Mouse (Mus musculus): ENCODE measurements around the gene Ppp2r5c.

The Ppp2r5c gene

DNA sequence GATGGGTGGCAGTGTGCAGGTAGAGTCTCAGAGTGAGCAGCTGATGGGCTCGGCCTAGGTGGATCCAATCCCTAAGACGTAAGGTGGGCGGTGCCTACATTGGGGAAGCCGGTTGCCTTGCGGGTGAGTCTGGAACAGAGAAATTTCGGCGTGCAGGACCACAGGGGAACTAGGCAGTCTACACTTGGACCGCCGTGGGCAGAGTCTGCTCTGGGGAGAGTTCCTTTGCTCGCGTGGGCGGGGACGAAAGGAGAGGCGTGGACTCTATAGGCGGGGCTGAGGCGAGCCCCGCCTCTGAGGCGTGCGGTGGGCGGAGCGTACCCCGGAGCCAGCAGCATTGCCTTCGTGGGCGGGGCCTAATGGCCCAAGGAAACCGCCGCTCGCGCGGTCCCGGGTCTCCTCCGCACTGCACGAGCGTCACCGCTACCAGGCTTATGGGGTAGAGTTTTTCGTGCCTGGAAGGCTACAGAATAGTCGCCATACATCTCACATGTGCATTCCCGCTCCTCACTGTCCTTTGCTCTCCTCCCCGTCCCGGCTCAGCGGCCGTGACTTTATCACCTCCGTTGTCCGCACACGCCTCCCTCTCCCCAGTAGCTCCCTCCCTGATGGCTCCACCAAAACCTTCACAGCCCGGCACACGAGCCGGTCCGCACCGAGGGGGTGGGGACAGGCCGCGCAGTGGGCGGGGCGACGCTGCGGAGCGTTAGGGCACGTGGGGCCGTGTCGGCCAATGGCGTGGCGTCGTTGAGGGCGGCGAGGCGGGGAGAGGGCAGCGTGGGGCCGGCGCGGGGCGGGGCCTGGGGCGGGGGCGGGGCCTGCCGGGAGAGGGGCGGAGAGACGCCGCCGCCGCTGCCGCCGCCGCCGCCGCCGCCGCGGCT is at the start of gene Ppp2r5c:
TSS of gene Ppp2r5c (plus strand) at position 831 of the 881 bp plus-strand sequence.
- DNase-seq, result peak; percentile 95

DNA sequence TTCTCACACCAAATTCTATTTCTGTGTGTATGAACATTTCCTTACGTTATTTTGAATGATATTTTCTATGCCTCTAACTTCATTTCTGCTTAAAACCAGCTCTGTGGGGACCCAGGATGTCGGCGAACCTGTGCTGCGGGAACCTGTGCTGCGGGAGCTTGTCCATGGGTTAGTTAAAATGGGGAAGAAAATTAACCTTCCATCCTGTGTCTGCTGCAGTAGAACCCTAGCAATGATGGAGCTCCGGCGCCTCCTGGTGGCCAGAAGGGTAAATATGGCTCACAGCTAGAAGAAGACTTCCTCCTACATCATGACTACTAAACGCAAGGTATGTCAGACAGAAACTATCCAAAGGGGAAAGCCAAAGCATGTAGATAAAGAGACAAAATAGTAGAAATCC is 48.6 kb upstream of the Ppp2r5c start:
- DNase-seq, result peak; percentile 34

DNA sequence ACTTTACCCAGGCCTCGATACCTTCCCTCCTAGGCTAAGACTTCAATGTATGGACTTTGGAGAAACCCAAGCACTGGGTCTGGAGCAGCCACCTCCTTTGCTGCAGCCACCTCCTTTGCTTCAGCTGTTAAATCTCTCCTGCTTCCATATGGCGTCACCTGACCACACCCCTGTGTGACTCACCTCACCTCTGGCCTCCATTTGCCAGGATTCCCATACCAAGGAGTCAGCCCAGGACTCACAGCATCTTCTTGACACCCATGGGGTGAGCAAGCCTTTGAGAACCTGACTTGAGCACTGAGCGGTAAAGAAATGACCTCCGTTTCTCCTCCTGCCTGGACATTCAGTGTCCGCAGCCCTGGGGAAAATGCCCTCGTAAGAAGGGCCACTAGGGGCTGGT is 47.8 kb upstream of the Ppp2r5c start:
- no peak for DNase-seq

- no peak for DNase-seq
Measured at GRCm38 (mm10) chr12:110400936-110401335, 46.0 kb upstream of the Ppp2r5c start.

- no peak for DNase-seq
Measured at GRCm38 (mm10) chr12:110401871-110402270, 45.0 kb upstream of the Ppp2r5c start.

- DNase-seq, result no peak
Measured at GRCm38 (mm10) chr12:110416244-110416643, 30.7 kb upstream of the Ppp2r5c start.

GRCm38 (mm10) chr12:110417023-110417986 is 29.6 kb upstream of the Ppp2r5c start:
- DNase-seq, result no peak

DNA sequence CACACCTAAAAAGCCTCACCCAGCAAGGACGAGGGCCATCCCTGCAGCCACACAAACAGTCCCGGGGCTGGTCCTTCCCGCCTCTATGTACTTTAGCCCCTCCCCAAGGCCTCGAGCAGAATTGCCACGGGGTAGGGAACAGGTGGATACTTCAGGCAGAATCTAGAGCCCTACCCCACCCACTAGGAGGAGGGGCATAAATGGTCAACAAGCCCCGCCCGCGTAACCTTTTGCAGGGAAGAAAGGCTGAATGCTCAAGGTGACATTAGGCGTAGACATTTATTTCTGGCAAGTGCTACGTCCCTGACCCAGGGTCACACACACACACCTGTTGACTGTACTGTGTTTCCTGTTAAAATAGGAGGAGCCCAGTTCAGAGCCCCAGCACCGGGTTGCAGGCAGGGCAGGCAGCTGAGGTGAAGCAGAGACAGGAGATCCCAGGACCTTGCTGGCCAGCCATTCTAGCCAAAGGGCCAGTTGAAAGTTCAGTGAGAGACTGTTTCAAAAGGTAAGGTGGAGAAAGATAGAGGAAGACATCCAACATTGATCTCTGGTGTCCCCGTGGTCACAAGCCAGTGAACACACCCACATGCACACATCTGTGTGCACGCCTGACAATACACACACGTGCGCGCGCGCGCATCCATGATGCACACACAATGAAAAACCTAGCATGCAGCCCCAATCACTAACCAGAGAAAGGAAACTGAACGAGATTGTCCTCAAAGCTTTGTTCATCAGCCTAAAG is 28.8 kb upstream of the Ppp2r5c start:
- no peak for DNase-seq

GRCm38 (mm10) chr12:110418735-110419350 is 28.1 kb upstream of the Ppp2r5c start:
- DNase-seq, result no peak

- no peak for DNase-seq
Measured at GRCm38 (mm10) chr12:110419879-110420278, 27.0 kb upstream of the Ppp2r5c start.

DNA sequence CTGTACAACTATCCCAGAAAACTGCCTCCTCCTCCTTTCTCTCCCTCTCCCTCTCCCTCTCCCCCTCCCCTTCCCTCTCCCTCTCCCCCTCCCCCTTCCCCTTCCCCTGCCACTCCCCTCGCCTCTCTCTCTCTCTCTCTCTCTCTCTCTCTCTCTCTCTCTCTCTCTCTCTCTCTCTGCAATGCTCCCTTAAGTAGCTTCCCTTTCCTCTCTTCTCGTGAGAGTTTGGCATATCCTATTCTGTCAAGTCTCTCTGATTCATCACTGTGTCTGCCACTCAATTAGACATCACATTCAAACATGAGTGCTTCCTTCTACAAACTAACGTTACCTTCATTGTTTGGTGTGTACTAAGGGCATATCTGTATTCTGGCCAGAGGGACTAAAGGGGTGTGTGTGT is 25.6 kb upstream of the Ppp2r5c start:
- DNase-seq, result no peak

DNA sequence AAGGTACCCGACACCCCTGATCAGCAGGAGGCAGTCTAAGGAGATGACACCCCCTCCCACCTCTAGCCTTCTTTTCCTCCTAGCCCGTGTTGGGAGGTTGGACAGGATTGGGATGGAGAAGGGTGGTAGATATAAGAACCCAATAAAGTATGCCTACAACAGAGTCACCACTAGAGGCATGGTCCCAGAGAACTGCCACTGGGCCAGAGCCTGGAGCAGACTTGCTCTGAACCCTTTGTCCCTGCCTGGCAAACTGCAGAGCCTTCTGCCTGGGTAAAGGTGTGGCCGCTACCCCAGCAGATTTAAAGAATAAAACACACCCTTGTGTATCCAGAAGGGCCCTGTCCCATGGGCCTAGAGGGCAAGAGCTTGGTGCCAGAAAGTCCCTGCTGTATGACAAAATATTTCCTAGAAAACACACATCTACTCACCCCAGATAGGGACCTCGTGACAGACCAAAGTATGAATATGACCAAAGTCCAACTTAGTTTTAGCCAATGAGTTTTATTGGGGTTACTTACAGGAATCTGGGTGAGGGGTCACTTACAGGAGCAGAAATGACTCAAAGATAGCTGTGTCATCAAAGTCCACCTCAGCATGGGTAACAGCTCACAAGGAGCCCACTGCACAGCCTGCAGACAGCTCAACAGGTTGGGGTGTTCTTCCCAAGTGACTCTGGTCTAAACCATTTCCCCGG is 22.8 kb upstream of the Ppp2r5c start:
- DNase-seq, result no peak

DNA sequence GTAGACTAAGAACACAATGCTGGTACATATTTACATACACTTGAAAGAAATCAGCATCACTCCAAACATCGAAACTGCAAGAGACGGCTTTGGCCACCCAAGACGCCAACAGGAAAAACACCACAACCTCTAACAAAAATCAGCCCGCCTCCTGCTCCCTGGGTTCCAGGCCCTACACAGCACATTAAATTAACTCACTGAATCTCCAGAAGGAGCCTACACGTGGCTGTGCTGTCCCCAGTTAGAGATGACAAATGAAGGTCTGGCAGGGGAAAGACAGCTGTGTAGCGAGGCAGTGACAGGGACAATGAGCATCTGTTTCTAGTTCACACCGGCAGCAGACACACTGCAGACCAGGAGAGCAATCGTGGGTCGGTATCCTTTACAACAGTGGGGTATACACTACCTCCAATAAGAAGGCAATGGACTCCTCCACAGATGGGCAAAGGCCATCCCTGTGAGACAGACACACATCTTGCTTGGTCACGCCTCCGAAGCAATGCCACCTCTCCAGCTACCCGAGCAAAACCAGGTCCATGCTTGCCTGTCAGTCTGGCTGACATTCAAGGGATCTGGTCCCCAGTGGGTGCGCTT is 20.4 kb upstream of the Ppp2r5c start:
- DNase-seq, result no peak

DNA sequence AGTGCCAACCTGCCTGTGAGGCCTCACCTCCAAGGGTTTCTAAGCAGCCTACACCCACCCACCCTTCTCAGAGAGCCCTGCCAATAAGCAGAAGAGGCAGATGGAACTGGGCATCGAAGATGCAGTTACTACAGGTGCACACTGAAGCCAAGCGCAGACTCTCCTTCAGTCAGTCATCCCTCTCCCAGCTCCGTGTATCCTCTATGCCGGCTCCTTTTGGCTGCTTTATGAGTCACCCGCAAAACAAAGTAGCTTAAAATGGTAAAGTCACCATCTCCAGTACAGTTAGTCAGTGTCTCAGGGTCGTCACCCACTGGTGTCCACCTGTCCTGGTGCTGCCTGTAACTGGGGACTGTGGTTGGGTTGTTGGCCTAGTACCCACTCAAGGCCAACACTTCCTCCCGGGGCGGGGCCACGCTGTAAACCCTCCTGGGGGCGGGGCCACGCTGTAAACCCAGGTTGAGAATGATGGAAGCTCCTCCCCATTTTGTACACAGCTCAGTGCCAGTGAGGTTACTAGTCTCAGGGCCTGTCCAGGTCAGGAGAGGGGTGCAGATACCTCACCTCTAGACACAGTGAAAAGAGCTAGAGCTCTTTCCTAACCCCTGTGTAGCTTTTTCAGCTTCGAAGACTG is 17.5 kb upstream of the Ppp2r5c start:
- no peak for DNase-seq

GRCm38 (mm10) chr12:110429990-110430389 is 16.9 kb upstream of the Ppp2r5c start:
- no peak for DNase-seq

- peak; percentile 96 for DNase-seq
Measured at GRCm38 (mm10) chr12:110431805-110432204, 15.1 kb upstream of the Ppp2r5c start.

GRCm38 (mm10) chr12:110436638-110437366 is 10.1 kb upstream of the Ppp2r5c start:
- DNase-seq, result no peak

GRCm38 (mm10) chr12:110437367-110437703 is 9.6 kb upstream of the Ppp2r5c start:
- DNase-seq, result peak; percentile 75

- DNase-seq, result no peak
Measured at GRCm38 (mm10) chr12:110438367-110438973, 8.4 kb upstream of the Ppp2r5c start.

GRCm38 (mm10) chr12:110442238-110442637 is 4.7 kb upstream of the Ppp2r5c start:
- DNase-seq, result no peak
